Mouse (Mus musculus) forebrain, embryonic 14.5 days (tissue): ENCODE data around the gene Psmd4. TPM values are rescaled to one million over a fixed set of nuclear protein-coding genes. Genes with fewer than 3 reads are reported as not detected.

Experiments used
- ATAC-seq: fragments of 200-750 bp; cut with Nextera tagmentation; 2 replicates; pipeline ENCODE4 v1.8.0; 2017; ENCODE audit warnings: mild to moderate bottlenecking, moderate library complexity
- DNase-seq: peaks from one replicate; pipeline ENCODE4 v3.0.0-alpha.2; 2015; ENCODE audit warnings: low spot score
- H3K27ac ChIP-seq: fragments of 300-500 bp; sonication (generic); 2 replicates; pipeline ENCODE4 v1.5.1; 2014; ENCODE audit warnings: low read depth, mild to moderate bottlenecking, control low read depth, low read length, moderate library complexity
- H3K27me3 ChIP-seq: fragments of 300-500 bp; sonication (generic); replicated peaks from 2 replicates; pipeline ENCODE4 v1.6.1; 2014; ENCODE audit warnings: low read length, control low read depth, mixed read lengths; ENCODE audit not compliant: control insufficient read depth, insufficient read depth
- H3K36me3 ChIP-seq: fragments of 300-500 bp; sonication (generic); 2 replicates; pipeline ENCODE4 v1.6.1; 2014; ENCODE audit warnings: low read length, control low read depth; ENCODE audit not compliant: control insufficient read depth, insufficient read depth
- H3K4me1 ChIP-seq: fragments of 300-500 bp; sonication (generic); 2 replicates; pipeline ENCODE4 v1.6.1; 2014; ENCODE audit warnings: antibody characterized with exemption, low read length, control low read depth; ENCODE audit not compliant: control insufficient read depth, insufficient read depth
- H3K4me2 ChIP-seq: fragments of 300-500 bp; sonication (generic); 2 replicates; pipeline ENCODE4 v1.6.1; 2014; ENCODE audit warnings: mild to moderate bottlenecking, control low read depth, low read length
- H3K4me3 ChIP-seq: fragments of 300-500 bp; sonication (generic); 2 replicates; pipeline ENCODE4 v1.5.1; 2014; ENCODE audit warnings: low read depth, low read length, control low read depth
- H3K9ac ChIP-seq: fragments of 300-500 bp; sonication (generic); 2 replicates; pipeline ENCODE4 v1.6.1; 2014; ENCODE audit warnings: mild to moderate bottlenecking, low read length, control low read depth, moderate library complexity
- H3K9me3 ChIP-seq: fragments of 300-500 bp; sonication (generic); replicated peaks from 2 replicates; pipeline ENCODE4 v1.6.1; 2016; ENCODE audit warnings: low read length, control low read depth, mixed read lengths; ENCODE audit not compliant: control insufficient read depth
- WGBS: fragments of 180-500 bp; shearing (Covaris S2); extraction: QIAGEN DNeasy Blood & Tissue Kit; methylation state at CpG from one replicate; pipeline ENCODE4 v1.1.7; 2014; 5-methylcytosine and 5-hydroxymethylcytosine counted together
- polyA plus RNA-seq: library from polyadenylated mRNA; unstranded; fragments of >200 nt; fragmentation: Nextera tagmentation; extraction: Ambion mirVana; gene quantifications from 2 replicates; pipeline ENCODE4 v1.2.1, GENCODE M21; 2014

The Psmd4 gene
- polyA plus RNA-seq = 293 and 334 TPM in 2 replicates

DNA sequence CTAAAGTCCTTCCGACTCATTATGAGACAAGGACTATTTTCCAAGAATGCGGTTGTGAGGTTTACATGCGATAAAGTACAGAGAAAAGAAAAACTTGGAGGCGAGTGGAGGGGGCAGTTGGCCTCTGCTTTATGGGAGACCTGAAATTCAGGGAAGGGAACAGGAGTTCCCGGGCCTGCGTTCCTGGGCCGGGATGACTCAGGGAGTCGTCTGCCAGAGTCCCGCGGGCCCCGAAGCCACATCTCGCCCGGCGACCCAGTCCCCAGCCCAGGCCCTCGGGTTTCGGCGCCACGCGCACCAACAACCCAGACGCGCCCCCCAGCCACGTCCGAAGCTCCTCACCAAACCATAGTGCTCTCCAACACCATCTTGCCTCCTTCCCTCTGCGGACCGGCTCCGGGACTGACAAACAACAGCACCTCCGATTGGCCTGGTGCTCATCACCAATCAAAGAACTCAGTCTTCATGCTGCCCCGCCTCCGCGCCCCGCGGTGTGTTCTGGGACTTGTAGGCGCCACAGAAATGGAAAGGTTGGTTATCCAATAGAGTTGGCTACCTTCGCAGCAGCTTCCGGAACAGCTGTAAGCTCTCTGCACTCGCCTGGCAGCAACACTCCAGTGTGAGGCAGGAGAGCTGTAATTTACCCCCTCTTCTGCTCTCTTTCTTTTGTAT is at the start of gene Psmd4:
Gene Psmd4, minus strand, starts transcription at position 449 of the 672 bp plus-strand sequence.
- WGBS = under 1% methylated on average over 36 of the region's 36 CpGs
- Histone ChIP-seq H3K4me1 (peaks cover 6% of the 10 kb centered on the region; the same call in 1 of the 2 replicates), H3K9me3 (no peaks in the 10 kb centered on the region), H3K4me2 (peak within 1 kb of the TSS; percentile 55), H3K27me3 (no peaks in the 10 kb centered on the region), H3K36me3 (peaks cover 14% of the 10 kb centered on the region; the same call in 1 of the 2 replicates), H3K27ac (no peak within 1 kb of the TSS), H3K9ac (peak within 1 kb of the TSS; percentile 80), H3K4me3 (peak within 1 kb of the TSS; percentile 72)
- peak; percentile 98 for DNase-seq
- peak; percentile 100 for ATAC-seq

DNA sequence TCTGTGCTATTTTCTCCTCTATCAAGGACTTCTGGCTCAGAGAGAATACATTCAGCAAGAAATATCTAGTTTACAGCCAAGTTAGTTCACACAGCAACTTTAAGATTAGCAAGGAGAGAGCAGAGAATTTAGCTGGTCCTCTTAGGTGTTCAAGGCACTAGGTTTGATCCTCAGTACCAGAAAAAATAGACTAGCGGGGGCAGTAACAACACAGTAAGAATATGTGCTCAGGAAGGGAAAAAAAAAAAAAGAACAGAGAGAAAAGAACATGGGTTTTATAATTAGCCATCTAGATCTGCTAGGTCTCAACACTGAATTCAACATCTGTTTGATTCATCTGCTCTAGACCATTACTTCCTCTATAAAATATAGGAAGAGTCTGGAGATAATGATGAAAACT is 45.7 kb upstream of the Psmd4 start:
- H3K9ac ChIP-seq = no peak overlapping the region
- 97% methylated on average over 1 of the region's 1 CpGs for WGBS
- no peaks in the 10 kb centered on the region for H3K4me1 ChIP-seq
- ATAC-seq (no peak), DNase-seq (no peak)
- no peaks in the 10 kb centered on the region for H3K27me3 ChIP-seq
- H3K36me3 ChIP-seq = 0 out of 2 replicates have a peak, but pooled peaks cover 6% of the 10 kb centered on the region
- H3K4me3 ChIP-seq = no peak overlapping the region
- no peaks in the 10 kb centered on the region for H3K9me3 ChIP-seq
- H3K4me2 ChIP-seq = no peak overlapping the region
- H3K27ac ChIP-seq = no peak overlapping the region

DNA sequence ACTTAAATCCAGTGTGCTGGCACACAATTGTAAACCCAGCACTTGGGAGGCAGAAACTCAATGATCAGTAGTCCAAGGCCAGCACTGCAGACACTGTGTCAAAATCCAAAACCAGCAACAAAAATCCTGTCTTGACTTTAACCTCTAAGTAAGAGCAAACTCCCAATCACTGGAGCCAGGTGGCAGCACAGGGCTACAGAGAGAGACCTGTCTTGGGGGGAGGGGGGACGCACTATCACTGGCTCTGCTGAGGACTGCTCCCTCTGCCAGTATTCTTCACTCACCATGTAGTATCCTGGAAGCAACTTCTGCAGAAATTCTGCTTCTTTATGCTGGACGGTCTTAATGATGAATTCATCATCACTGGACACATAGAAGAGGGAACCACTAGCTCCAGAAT is 29.2 kb upstream of the Psmd4 start:
- no peaks in the 10 kb centered on the region for H3K27me3 ChIP-seq
- no peak overlapping the region for H3K27ac ChIP-seq
- ATAC-seq = no peak
- no peak for DNase-seq
- H3K4me2 ChIP-seq = no peak overlapping the region
- WGBS = 96% methylated on average over 2 of the region's 2 CpGs
- no peaks in the 10 kb centered on the region for H3K4me1 ChIP-seq
- peaks cover 91% of the 10 kb centered on the region for H3K36me3 ChIP-seq
- no peak overlapping the region for H3K4me3 ChIP-seq
- no peaks in the 10 kb centered on the region for H3K9me3 ChIP-seq
- no peak overlapping the region for H3K9ac ChIP-seq

DNA sequence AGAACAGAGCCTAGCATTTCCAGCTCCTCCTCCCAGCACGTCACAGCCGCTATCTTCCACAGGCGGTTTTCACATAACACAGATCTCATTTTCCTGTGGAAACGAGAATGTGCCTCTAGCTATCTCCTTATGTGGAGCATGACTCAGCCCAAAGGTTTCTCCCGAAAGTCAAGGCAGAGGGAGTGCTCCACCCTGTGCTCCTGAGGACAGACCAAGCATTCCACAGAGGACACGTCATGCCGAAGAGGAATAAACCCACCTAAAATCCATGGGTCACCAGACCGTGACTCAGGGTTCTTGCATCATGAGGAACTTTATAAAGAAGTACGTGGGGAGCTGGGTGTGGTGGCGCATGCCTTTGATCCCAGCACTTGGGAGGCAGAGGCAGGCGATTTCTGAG is 24.2 kb upstream of the Psmd4 start:
- no peak for ATAC-seq

DNA sequence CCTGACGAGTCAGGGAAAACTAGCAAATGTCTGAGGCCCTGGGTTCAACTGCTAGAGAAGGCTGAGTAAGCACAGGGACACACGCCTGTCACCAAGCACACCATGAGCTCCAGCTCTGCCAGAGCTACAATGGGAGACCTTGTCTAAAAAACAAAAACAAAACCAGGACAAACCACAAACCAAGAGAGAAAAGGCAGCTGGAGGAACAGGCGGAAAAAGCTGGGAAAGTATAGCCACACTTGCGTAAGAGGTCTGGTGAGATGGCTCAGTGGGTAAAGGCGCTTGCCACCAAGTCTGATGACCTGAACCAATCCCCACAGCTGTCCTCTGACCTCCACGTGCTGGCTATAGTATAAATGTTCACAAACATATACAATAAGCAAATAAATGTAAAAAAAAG is 23.7 kb upstream of the Psmd4 start:
- H3K4me1 ChIP-seq = no peaks in the 10 kb centered on the region
- H3K9ac ChIP-seq = no peak overlapping the region
- no peak overlapping the region for H3K4me3 ChIP-seq
- DNase-seq (no peak), ATAC-seq (no peak)
- no peak overlapping the region for H3K27ac ChIP-seq
- no peaks in the 10 kb centered on the region for H3K27me3 ChIP-seq
- H3K36me3 ChIP-seq = peaks cover 96% of the 10 kb centered on the region
- H3K4me2 ChIP-seq = no peak overlapping the region
- 93% methylated on average over 6 of the region's 6 CpGs for WGBS
- H3K9me3 ChIP-seq = no peaks in the 10 kb centered on the region

More for the DNA sequence above, 24.2 kb upstream of the Psmd4 start:
- Histone ChIP-seq H3K4me1 (no peaks in the 10 kb centered on the region), H3K27ac (no peak overlapping the region), H3K9ac (no peak overlapping the region), H3K27me3 (no peaks in the 10 kb centered on the region), H3K4me2 (no peak overlapping the region), H3K36me3 (peaks cover 96% of the 10 kb centered on the region), H3K4me3 (no peak overlapping the region), H3K9me3 (no peaks in the 10 kb centered on the region)
- no peak for DNase-seq
- WGBS = 91% methylated on average over 11 of the region's 11 CpGs

DNA sequence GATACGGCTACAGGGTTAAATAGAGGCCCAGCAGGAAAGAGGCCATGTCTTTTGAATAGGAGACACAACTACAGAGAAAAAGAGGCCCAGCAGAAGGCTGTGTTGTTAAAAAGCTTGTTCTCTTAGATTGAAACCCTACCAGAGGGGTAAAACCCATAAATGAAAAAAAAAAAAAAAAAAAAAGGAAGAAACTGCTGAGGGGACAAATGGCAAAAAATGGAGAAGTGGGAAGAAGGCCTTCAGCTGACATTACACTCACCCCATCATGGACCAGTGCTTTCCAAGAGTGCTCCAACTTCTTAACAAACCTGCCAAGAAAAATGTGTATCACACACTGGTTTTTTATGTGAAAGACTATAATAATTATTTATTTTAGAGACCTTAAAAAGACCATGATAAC is 23.1 kb upstream of the Psmd4 start:
- no peak overlapping the region for H3K4me2 ChIP-seq
- no peak overlapping the region for H3K4me3 ChIP-seq
- no peaks in the 10 kb centered on the region for H3K9me3 ChIP-seq
- no peak overlapping the region for H3K27ac ChIP-seq
- 76% methylated on average over 1 of the region's 1 CpGs for WGBS
- DNase-seq (no peak), ATAC-seq (no peak)
- no peaks in the 10 kb centered on the region for H3K4me1 ChIP-seq
- no peak overlapping the region for H3K9ac ChIP-seq
- H3K27me3 ChIP-seq = no peaks in the 10 kb centered on the region
- peaks cover 96% of the 10 kb centered on the region for H3K36me3 ChIP-seq

DNA sequence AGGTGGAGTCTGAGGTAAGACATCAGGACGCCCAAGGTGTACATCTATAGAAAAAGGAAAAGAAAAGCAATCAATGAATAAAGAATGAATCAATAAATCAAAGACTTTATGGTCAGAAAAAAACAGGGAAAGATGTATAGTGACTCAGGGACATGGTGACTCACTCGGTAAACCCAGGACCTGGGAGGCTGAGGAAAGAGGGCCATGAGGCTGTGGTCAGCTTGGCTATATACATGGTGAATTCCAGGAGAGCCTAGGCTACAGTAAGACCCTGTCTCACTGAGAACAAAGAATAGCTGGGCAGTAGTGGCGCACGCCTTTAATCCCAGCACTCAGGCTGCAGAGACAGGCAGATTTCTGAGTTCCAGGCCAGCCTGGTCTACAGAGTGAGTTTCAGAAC is 21.3 kb upstream of the Psmd4 start:
- Histone ChIP-seq H3K4me1 (no peaks in the 10 kb centered on the region), H3K4me2 (no peak overlapping the region), H3K27ac (no peak overlapping the region), H3K36me3 (peaks cover 96% of the 10 kb centered on the region), H3K9me3 (no peaks in the 10 kb centered on the region), H3K27me3 (no peaks in the 10 kb centered on the region), H3K9ac (no peak overlapping the region), H3K4me3 (no peak overlapping the region)
- no peak for DNase-seq
- no peak for ATAC-seq
- WGBS = 91% methylated on average over 4 of the region's 4 CpGs

DNA sequence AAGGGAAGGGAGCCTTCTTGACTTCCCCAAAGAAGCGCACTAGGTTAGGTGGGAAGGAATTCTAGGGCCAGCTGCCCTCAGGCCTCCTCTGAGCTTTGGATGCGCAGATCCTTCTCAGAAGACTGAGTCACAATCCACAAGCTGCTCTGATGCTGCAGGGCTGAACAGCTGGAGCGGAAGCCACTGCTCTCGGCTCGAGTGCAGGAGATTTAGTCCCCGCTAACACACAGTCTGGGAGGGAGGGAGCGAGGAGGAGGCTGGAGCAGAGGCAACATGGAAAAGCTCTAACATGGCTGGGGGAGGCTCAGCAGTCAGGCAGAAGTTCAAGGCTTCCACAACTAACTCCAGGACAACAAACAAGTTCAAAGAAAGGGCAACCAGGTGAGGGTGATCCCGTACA is 15.7 kb upstream of the Psmd4 start:
- Histone ChIP-seq H3K4me2 (no peak overlapping the region), H3K9me3 (no peaks in the 10 kb centered on the region), H3K27ac (no peak overlapping the region), H3K4me1 (no peaks in the 10 kb centered on the region), H3K9ac (no peak overlapping the region), H3K36me3 (peaks cover 54% of the 10 kb centered on the region), H3K27me3 (no peaks in the 10 kb centered on the region), H3K4me3 (no peak overlapping the region)
- 80% methylated on average over 8 of the region's 8 CpGs for WGBS
- DNase-seq = no peak
- ATAC-seq = no peak

DNA sequence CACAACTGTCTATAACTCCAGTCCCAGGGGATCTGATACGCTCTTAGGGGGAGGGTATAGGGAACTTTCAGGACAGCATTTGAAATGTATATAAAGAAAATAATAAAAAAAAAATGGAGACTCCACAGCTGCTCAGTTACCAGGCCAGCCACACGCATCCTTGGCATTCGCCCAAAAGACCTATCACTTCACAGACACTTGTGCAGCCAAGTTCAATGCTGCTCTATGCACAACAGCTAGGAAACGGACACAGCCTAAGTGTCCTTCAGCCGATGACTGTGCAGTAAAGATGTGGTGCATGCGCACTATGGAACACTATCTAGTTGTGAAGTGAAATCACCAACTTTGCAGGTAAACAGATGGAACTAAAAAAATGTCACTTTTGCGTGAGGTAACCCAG is 13.9 kb upstream of the Psmd4 start:
- no peaks in the 10 kb centered on the region for H3K9me3 ChIP-seq
- H3K4me1 ChIP-seq = no peaks in the 10 kb centered on the region
- H3K36me3 ChIP-seq = peaks cover 38% of the 10 kb centered on the region
- 91% methylated on average over 7 of the region's 7 CpGs for WGBS
- H3K9ac ChIP-seq = no peak overlapping the region
- no peak for ATAC-seq
- peak; percentile 27 for DNase-seq
- no peak overlapping the region for H3K4me2 ChIP-seq
- H3K27ac ChIP-seq = no peak overlapping the region
- no peaks in the 10 kb centered on the region for H3K27me3 ChIP-seq
- no peak overlapping the region for H3K4me3 ChIP-seq
